Comparison of ENCODE assay signal across 8 mouse cellular contexts in genomic region chr3:55080055-55080454, GRCm38 (mm10). TPM values are rescaled to one million over a fixed set of nuclear protein-coding genes. Genes with fewer than 3 reads are reported as not detected.
A peak's percentile ranks its signal among the peaks of the same experiment; 100 is the strongest.
DNase-seq lines count a peak whose midpoint lies in the region; ATAC-seq and TF ChIP-seq lines count a peak whose summit lies in the region.

No protein-coding gene starts in this region.

- H3K9ac ChIP-seq in intestine, postnatal 0 days (ENCODE audit: low read depth, low read length): no peak overlapping the region
- no peak overlapping the region for H3K9ac ChIP-seq in midbrain, embryonic 11.5 days (ENCODE audit: low read length)

- DNase-seq in spleen, adult 2 months (ENCODE audit: low read depth in 1 of 2, low spot score in 2 of 2): peak in 1 of 2 experiments; percentile 38
- DNase-seq in spleen, adult 12 weeks (ENCODE audit: low spot score): no peak
- DNase-seq in cerebellum, postnatal 25 days: peak; percentile 74 to 86
- peak; percentile 76 for DNase-seq in gastrocnemius, adult 2 months
- DNase-seq in left cerebral cortex, postnatal 14 days (ENCODE audit: low spot score in 2 of 2): peak; percentile 84 to 87
- DNase-seq in midbrain, embryonic 11.5 days (ENCODE audit: low spot score, missing footprints): peak; percentile 98
- DNase-seq in right cerebral cortex, postnatal 4 days: peak; percentile 67

- TF ChIP-seq POLR2A in spleen, adult 2 months (IDR thresholded peaks at IDR 0.05; ENCODE audit: low read depth, low read length): no peak

- intact Hi-C loops in gastrocnemius, adult 2 months (cut with DNase I): loop anchor here (1.0 to 2.0 kb wide), 3 partner anchors 32 to 277 kb away; partner anchors contain the start of gene Spg20
- intact Hi-C loops in left cerebral cortex, postnatal 14 days (cut with DNase I): loop anchor here (2.0 to 10.0 kb wide), 4 partner anchors 33 to 345 kb away; partner anchors contain the start of genes Alg5, Exosc8 and Spg20

- H3K27me3 ChIP-seq in spleen, adult 2 months (ENCODE audit: control insufficient read depth, insufficient read depth, low read length): no peaks in the 10 kb centered on the region
- no peaks in the 10 kb centered on the region for H3K27me3 ChIP-seq in intestine, postnatal 0 days (replicated peaks; ENCODE audit: control insufficient read depth, insufficient read depth, low read length)
- no peaks in the 10 kb centered on the region for H3K27me3 ChIP-seq in midbrain, embryonic 11.5 days (ENCODE audit: control insufficient read depth, insufficient read depth, low read length)

- ATAC-seq in intestine, postnatal 0 days: peak; percentile 69
- ATAC-seq in midbrain, embryonic 11.5 days (ENCODE audit: low FRiP score): peak; percentile 83

- H3K9me3 ChIP-seq in intestine, postnatal 0 days (ENCODE audit: control insufficient read depth): no peaks in the 10 kb centered on the region
- H3K9me3 ChIP-seq in midbrain, embryonic 11.5 days (ENCODE audit: control insufficient read depth, low read length): no peaks in the 10 kb centered on the region

- no peak overlapping the region for H3K4me3 ChIP-seq in spleen, adult 2 months (ENCODE audit: extremely low read depth, insufficient read depth, insufficient read length)
- no peak overlapping the region for H3K4me3 ChIP-seq in gastrocnemius, adult 2 months
- H3K4me3 ChIP-seq in intestine, postnatal 0 days (ENCODE audit: low read depth, low read length): no peak overlapping the region
- H3K4me3 ChIP-seq in midbrain, embryonic 11.5 days (ENCODE audit: low read depth, low read length): no peak overlapping the region

- no peaks in the 10 kb centered on the region for H3K36me3 ChIP-seq in spleen, adult 2 months (ENCODE audit: control insufficient read depth, insufficient read depth, low read length)
- H3K36me3 ChIP-seq in intestine, postnatal 0 days (ENCODE audit: control insufficient read depth, insufficient read depth): no peaks in the 10 kb centered on the region
- H3K36me3 ChIP-seq in midbrain, embryonic 11.5 days (ENCODE audit: control insufficient read depth, insufficient read depth, low read length): no peaks in the 10 kb centered on the region

- H3K4me2 ChIP-seq in intestine, postnatal 0 days (replicated peaks; ENCODE audit: low read depth): no peak overlapping the region
- no peak overlapping the region for H3K4me2 ChIP-seq in midbrain, embryonic 11.5 days

- no peak overlapping the region for H3K27ac ChIP-seq in spleen, adult 2 months (ENCODE audit: insufficient read depth, low read length)
- no peak overlapping the region for H3K27ac ChIP-seq in gastrocnemius, adult 2 months
- H3K27ac ChIP-seq in intestine, postnatal 0 days (ENCODE audit: low read depth, low read length): no peak overlapping the region
- H3K27ac ChIP-seq in midbrain, embryonic 11.5 days (ENCODE audit: low read depth, low read length): no peak overlapping the region

- no peaks in the 10 kb centered on the region for H3K4me1 ChIP-seq in spleen, adult 2 months (ENCODE audit: control insufficient read depth, insufficient read depth, insufficient read length)
- no peaks in the 10 kb centered on the region for H3K4me1 ChIP-seq in intestine, postnatal 0 days (replicated peaks; ENCODE audit: control insufficient read depth, insufficient read depth, low read length)
- H3K4me1 ChIP-seq in midbrain, embryonic 11.5 days (ENCODE audit: control insufficient read depth, insufficient read depth, low read length): no peaks in the 10 kb centered on the region

- 18% methylated on average over 6 of the region's 6 CpGs for WGBS in spleen, adult 2 months
- 15% methylated on average over 6 of the region's 6 CpGs for WGBS in intestine, postnatal 0 days
- 18% methylated on average over 6 of the region's 6 CpGs for WGBS in midbrain, embryonic 11.5 days

- TF ChIP-seq CTCF in spleen, adult 2 months (IDR thresholded peaks at IDR 0.05; ENCODE audit: extremely low read depth, insufficient read depth, insufficient read length, insufficient replicate concordance): peak; percentile 68; the same call in 1 of the 2 replicates
- TF ChIP-seq CTCF in gastrocnemius, adult 2 months (IDR thresholded peaks at IDR 0.05): no peak; the same call in none of the 2 replicates
- TF ChIP-seq CTCF in intestine, postnatal 0 days (IDR thresholded peaks at IDR 0.05; ENCODE audit: low read depth): peak; percentile 99

RNA-seq across cellular contexts. Expression of gene Ccna1, which starts 24.8 kb away (rescaled TPM):
- polyA plus RNA-seq in spleen, adult 2 months (2012; rRNA removed): not detected in 2 replicates
- not detected for total RNA-seq in gastrocnemius, adult 2 months (2021)
- polyA plus RNA-seq in intestine, postnatal 0 days (2015; fragmentation: Nextera tagmentation; extraction: Ambion mirVana): 0.86 and 1.3 TPM in 2 replicates
- total RNA-seq in left cerebral cortex, postnatal 14 days (2021): 1 to 10 TPM; 1.6 to 1.9 TPM
- polyA plus RNA-seq in midbrain, embryonic 11.5 days (2014; fragmentation: Nextera tagmentation; extraction: Ambion mirVana): 2.3 and 2.6 TPM in 2 replicates

RNA-seq across cellular contexts. Expression of gene Spg20, which starts 31.9 kb away (rescaled TPM):
- 4.3 and 4.9 TPM in 2 replicates for polyA plus RNA-seq in spleen, adult 2 months (2012; rRNA removed)
- 10 to 100 TPM; 34.0 to 41.1 TPM for total RNA-seq in gastrocnemius, adult 2 months (2021)
- 27.9 and 30.0 TPM in 2 replicates for polyA plus RNA-seq in intestine, postnatal 0 days (2015; fragmentation: Nextera tagmentation; extraction: Ambion mirVana)
- total RNA-seq in left cerebral cortex, postnatal 14 days (2021): 10 to 100 TPM; 16.5 to 17.0 TPM
- 41.1 and 46.3 TPM in 2 replicates for polyA plus RNA-seq in midbrain, embryonic 11.5 days (2014; fragmentation: Nextera tagmentation; extraction: Ambion mirVana)

RNA-seq across cellular contexts. Expression of gene Ccdc169, which starts 57.1 kb away (rescaled TPM):
- polyA plus RNA-seq in spleen, adult 2 months (2012; rRNA removed): not detected in 2 replicates
- total RNA-seq in gastrocnemius, adult 2 months (2021): under 1 TPM; 0.10 to 0.11 TPM
- 0.09 TPM in 2 replicates for polyA plus RNA-seq in intestine, postnatal 0 days (2015; fragmentation: Nextera tagmentation; extraction: Ambion mirVana)
- under 1 TPM in 1 of 2 experiments, not detected in 1; 0.15 TPM for total RNA-seq in left cerebral cortex, postnatal 14 days (2021)
- 0.15 TPM in 1 of 2 replicates, not detected in the other for polyA plus RNA-seq in midbrain, embryonic 11.5 days (2014; fragmentation: Nextera tagmentation; extraction: Ambion mirVana)
